Mouse (Mus musculus) stomach, postnatal 0 days (tissue): ENCODE measurements around the gene Fam57a.

ENCODE experiments used
- CTCF ChIP-seq: IDR thresholded peaks from 2 replicates; pipeline ENCODE4 v1.5.1; 2016; ENCODE audit warnings: antibody characterized with exemption, low read depth, mild to moderate bottlenecking, moderate library complexity
- EP300 ChIP-seq: optimal IDR thresholded peaks from 2 replicates; pipeline ENCODE3; 2016; ENCODE audit warnings: antibody characterized with exemption

DNA sequence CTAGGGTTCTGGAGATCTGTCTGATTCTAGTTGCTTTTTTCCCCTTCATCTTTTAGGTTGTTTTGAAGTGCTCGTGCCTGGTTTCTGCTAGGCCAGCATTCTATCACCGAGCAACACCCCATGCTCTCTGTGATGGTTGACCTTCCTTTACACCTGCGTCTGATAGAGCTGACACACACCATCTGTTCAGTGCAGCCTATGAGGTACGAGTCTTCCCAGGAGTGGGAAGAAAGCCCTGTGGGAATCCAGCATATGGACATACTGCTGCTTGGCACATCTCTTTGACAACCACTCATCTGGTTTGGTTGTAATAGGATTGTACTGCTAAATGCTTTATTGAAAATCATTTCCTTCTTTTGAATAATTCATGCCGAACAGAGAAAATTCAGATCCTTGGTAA lies 9.3 kb upstream of the Fam57a start:
- TF ChIP-seq CTCF = no peak
- TF ChIP-seq EP300 = no peak
